Mouse (Mus musculus) heart, embryonic 16.5 days (tissue): ENCODE measurements around the gene Nipsnap3b. TPM values are rescaled to one million over a fixed set of nuclear protein-coding genes. Genes with fewer than 3 reads are reported as not detected.

Experiments used
- ATAC-seq: fragments of 200-750 bp; cut with Nextera tagmentation; replicated peaks from 2 replicates; pipeline ENCODE4 v1.8.0; 2017; ENCODE audit warnings: moderate number of reproducible peaks; ENCODE audit not compliant: insufficient read depth, low FRiP score; ENCODE audit errors: extremely low read depth
- H3K27ac ChIP-seq: fragments of 300-500 bp; sonication (generic); 2 replicates; pipeline ENCODE4 v1.5.1; 2014; ENCODE audit warnings: mild to moderate bottlenecking, low read length, control low read depth, moderate library complexity
- H3K27me3 ChIP-seq: fragments of 300-500 bp; sonication (generic); 2 replicates; pipeline ENCODE4 v1.6.1; 2014; ENCODE audit warnings: low read length, mixed read lengths; ENCODE audit not compliant: control insufficient read depth, insufficient read depth
- H3K36me3 ChIP-seq: fragments of 300-500 bp; sonication (generic); 2 replicates; pipeline ENCODE4 v1.6.1; 2014; ENCODE audit not compliant: control insufficient read depth, insufficient read depth
- H3K4me1 ChIP-seq: fragments of 300-500 bp; sonication (generic); 2 replicates; pipeline ENCODE4 v1.6.1; 2014; ENCODE audit warnings: low read length, mixed read lengths; ENCODE audit not compliant: control insufficient read depth, insufficient read depth
- H3K4me2 ChIP-seq: fragments of 300-500 bp; sonication (generic); 2 replicates; pipeline ENCODE4 v1.6.1; 2014; ENCODE audit warnings: low read depth, mild to moderate bottlenecking, control low read depth, low read length
- H3K4me3 ChIP-seq: fragments of 300-500 bp; sonication (generic); 2 replicates; pipeline ENCODE4 v1.5.1; 2014; ENCODE audit warnings: mild to moderate bottlenecking, control low read depth, low read length
- H3K9ac ChIP-seq: fragments of 300-500 bp; sonication (generic); 2 replicates; pipeline ENCODE4 v1.6.1; 2014; ENCODE audit warnings: low read length, control low read depth
- H3K9me3 ChIP-seq: fragments of 300-500 bp; sonication (generic); replicated peaks from 2 replicates; pipeline ENCODE4 v1.6.1; 2016; ENCODE audit warnings: low read length; ENCODE audit not compliant: control insufficient read depth
- WGBS: fragments of 180-500 bp; shearing (Covaris S2); extraction: QIAGEN DNeasy Blood & Tissue Kit; methylation state at CpG from one replicate; pipeline ENCODE4 v1.1.7; 2014; 5-methylcytosine and 5-hydroxymethylcytosine counted together
- polyA plus RNA-seq: library from polyadenylated mRNA; unstranded; fragments of >200 nt; fragmentation: Nextera tagmentation; extraction: Ambion mirVana; gene quantifications from 2 replicates; pipeline ENCODE4 v1.2.1, GENCODE M21; 2015

Nipsnap3b gene
- polyA plus RNA-seq, 1 experiment from 2014 or later, result 62.6 TPM

- Histone ChIP-seq H3K36me3 (peaks cover 35% of the 10 kb centered on the region), H3K27me3 (no peaks in the 10 kb centered on the region), H3K9me3 (no peaks in the 10 kb centered on the region), H3K4me1 (no peaks in the 10 kb centered on the region), H3K4me3 (no peak overlapping the region), H3K27ac (no peak overlapping the region), H3K9ac (no peak overlapping the region), H3K4me2 (no peak overlapping the region)
- WGBS, result 64% methylated on average over 9 of the region's 9 CpGs
- ATAC-seq, result no peak
These were observed 34.8 kb downstream of the Nipsnap3b start for GRCm38 (mm10) chr4:53046238-53047022.

- H3K4me3 ChIP-seq, result no peak overlapping the region
- H3K4me1 ChIP-seq, result no peaks in the 10 kb centered on the region
- H3K9me3 ChIP-seq, result no peaks in the 10 kb centered on the region
- no peak overlapping the region for H3K4me2 ChIP-seq
- peaks cover 38% of the 10 kb centered on the region for H3K36me3 ChIP-seq
- no peak overlapping the region for H3K9ac ChIP-seq
- 85% methylated on average over 7 of the region's 7 CpGs for WGBS
- ATAC-seq, result no peak
- no peak overlapping the region for H3K27ac ChIP-seq
- H3K27me3 ChIP-seq, result no peaks in the 10 kb centered on the region
These were observed 50.8 kb downstream of the Nipsnap3b start for GRCm38 (mm10) chr4:53062301-53063008.

Other genes starting within 250 kb of the Nipsnap3b start
- not detected in 2 replicates for gene Olfr275, start 197.3 kb upstream of the Nipsnap3b start, polyA plus RNA-seq
- not detected in 2 replicates for gene Olfr273, start 152.6 kb upstream of the Nipsnap3b start, polyA plus RNA-seq
- not detected in 2 replicates for gene Olfr272, start 92.7 kb upstream of the Nipsnap3b start, polyA plus RNA-seq
- not detected in 2 replicates for gene Olfr270, start 47.3 kb upstream of the Nipsnap3b start, polyA plus RNA-seq
- not detected in 2 replicates for gene Nipsnap3a, start 22.6 kb upstream of the Nipsnap3b start, polyA plus RNA-seq
- 4.1 and 4.5 TPM in 2 replicates for gene Abca1, start 148.0 kb downstream of the Nipsnap3b start, polyA plus RNA-seq